Mouse (Mus musculus) MEL (cell line): Measurements from ENCODE around the gene Entr1. TPM values are rescaled to one million over a fixed set of nuclear protein-coding genes. Genes with fewer than 3 reads are reported as not detected.

Experiments used
- DNase-seq: peaks from one replicate; pipeline ENCODE4 v3.0.0; 2011; ENCODE audit warnings: low read depth, low spot score
- H3K27ac ChIP-seq: 2 replicates; pipeline ENCODE4 v1.5.1; 2012; ENCODE audit warnings: low read depth, mild to moderate bottlenecking, control low read depth, low read length, moderate library complexity; ENCODE audit not compliant: control insufficient read depth
- H3K27me3 ChIP-seq, 2 experiments: fragments of 150-350 bp in 1 of 2; sonication (generic) in 1 of 2; 2 replicates each; pipeline ENCODE4 v1.6.1; 2012; ENCODE audit warnings: low read length in 2 of 2, mild to moderate bottlenecking in 2 of 2, improper control_type of control experiment in 1 of 2, moderate library complexity in 1 of 2; ENCODE audit not compliant: insufficient read depth in 2 of 2, control insufficient read depth in 1 of 2
- H3K36me3 ChIP-seq, 2 experiments: 2 replicates each; pipeline ENCODE4 v1.6.1; 2012 to 2014; ENCODE audit warnings: low read length in 2 of 2, improper control_type of control experiment in 1 of 2, inconsistent platforms in 1 of 2, mild to moderate bottlenecking in 1 of 2; ENCODE audit not compliant: insufficient read depth in 2 of 2, control insufficient read depth in 1 of 2
- H3K4me1 ChIP-seq, 2 experiments: fragments of 150-350 bp in 1 of 2; sonication (generic) in 1 of 2; 2 replicates each; pipeline ENCODE4 v1.6.1; 2012; ENCODE audit warnings: low read length in 2 of 2, improper control_type of control experiment in 1 of 2, mild to moderate bottlenecking in 1 of 2; ENCODE audit not compliant: insufficient read depth in 2 of 2, control insufficient read depth in 1 of 2
- H3K4me3 ChIP-seq, 2 experiments: fragments of 150-350 bp in 1 of 2; sonication (generic) in 1 of 2; 2 replicates each; pipeline ENCODE4 v1.5.1; 2012; ENCODE audit warnings: low read depth in 2 of 2, low read length in 2 of 2, mild to moderate bottlenecking in 2 of 2, moderate library complexity in 2 of 2, control low read depth in 1 of 2, improper control_type of control experiment in 1 of 2; ENCODE audit not compliant: control insufficient read depth in 1 of 2, insufficient read depth in 1 of 2
- H3K79me2 ChIP-seq: 2 replicates; pipeline ENCODE4 v1.6.1; 2012; ENCODE audit warnings: mild to moderate bottlenecking, low read length, moderate library complexity; ENCODE audit not compliant: control insufficient read depth, poor library complexity, insufficient read depth
- H3K9ac ChIP-seq: 2 replicates; pipeline ENCODE4 v1.6.1; 2012; ENCODE audit warnings: low read depth, mild to moderate bottlenecking, control low read depth, low read length, moderate library complexity; ENCODE audit not compliant: control insufficient read depth, poor library complexity, severe bottlenecking
- H3K9me3 ChIP-seq: fragments of 150-350 bp; sonication (generic); replicated peaks from 2 replicates; pipeline ENCODE4 v1.6.1; 2012; ENCODE audit warnings: mild to moderate bottlenecking, low read length, improper control_type of control experiment, moderate library complexity; ENCODE audit not compliant: insufficient read depth
- BHLHE40 ChIP-seq: IDR thresholded peaks from 2 replicates; pipeline ENCODE4 v1.6.1; 2012; ENCODE audit warnings: low read depth, mild to moderate bottlenecking, inconsistent platforms, low read length, improper control_type of control experiment, borderline replicate concordance
- CHD2 ChIP-seq: IDR thresholded peaks from 2 replicates; pipeline ENCODE4 v1.6.1; 2011; ENCODE audit warnings: low read length, improper control_type of control experiment
- CTCF ChIP-seq, 3 experiments: IDR thresholded peaks in 2 of 3; conservative IDR thresholded peaks in 1 of 3; 2 replicates each; pipeline ENCODE4 v1.5.1; 2011 to 2012; ENCODE audit warnings: low read length in 3 of 3, low read depth in 2 of 3, mild to moderate bottlenecking in 2 of 3, improper control_type of control experiment in 1 of 3, inconsistent platforms in 1 of 3, mixed read lengths in 1 of 3, moderate library complexity in 1 of 3; ENCODE audit not compliant: control insufficient read depth in 1 of 3, insufficient read depth in 1 of 3, poor library complexity in 1 of 3, severe bottlenecking in 1 of 3
- E2F4 ChIP-seq: IDR thresholded peaks from 2 replicates; pipeline ENCODE4 v1.6.1; 2011; ENCODE audit warnings: low read depth, low read length, improper control_type of control experiment, borderline replicate concordance
- ELF1 ChIP-seq: IDR thresholded peaks from 2 replicates; pipeline ENCODE4 v1.6.1; 2014; ENCODE audit warnings: low read depth, mild to moderate bottlenecking, inconsistent platforms, low read length, improper control_type of control experiment, moderate library complexity
- EP300 ChIP-seq, 2 experiments: IDR thresholded peaks; 2 replicates each; pipeline ENCODE4 v1.6.1; 2011; ENCODE audit warnings: improper control_type of control experiment in 2 of 2, low read length in 2 of 2, low read depth in 1 of 2, mild to moderate bottlenecking in 1 of 2
- GATA1 ChIP-seq: IDR thresholded peaks from 2 replicates; pipeline ENCODE4 v1.6.1; 2011; ENCODE audit warnings: low read depth, low read length, improper control_type of control experiment
- HCFC1 ChIP-seq: IDR thresholded peaks from 2 replicates; pipeline ENCODE4 v1.6.1; 2012; ENCODE audit warnings: low read depth, mild to moderate bottlenecking, inconsistent platforms, low read length, improper control_type of control experiment, moderate library complexity
- MAX ChIP-seq: IDR thresholded peaks from 2 replicates; pipeline ENCODE4 v1.6.1; 2011; ENCODE audit warnings: low read length, improper control_type of control experiment
- MAZ ChIP-seq: IDR thresholded peaks from 2 replicates; pipeline ENCODE4 v1.6.1; 2012; ENCODE audit warnings: low read depth, mild to moderate bottlenecking, inconsistent platforms, low read length, improper control_type of control experiment
- MYB ChIP-seq: IDR thresholded peaks from 2 replicates; pipeline ENCODE4 v1.6.1; 2011; ENCODE audit warnings: mild to moderate bottlenecking, low read depth, low read length, improper control_type of control experiment
- NELFE ChIP-seq: IDR thresholded peaks from 2 replicates; pipeline ENCODE4 v1.6.1; 2011; ENCODE audit warnings: low read depth, low read length, improper control_type of control experiment
- POLR2A ChIP-seq, 2 experiments: IDR thresholded peaks; 2 replicates each; pipeline ENCODE4 v1.6.1; 2011 to 2012; ENCODE audit warnings: low read length in 2 of 2, mild to moderate bottlenecking in 2 of 2, control low read depth in 1 of 2, improper control_type of control experiment in 1 of 2, low read depth in 1 of 2, moderate library complexity in 1 of 2; ENCODE audit not compliant: control insufficient read depth in 1 of 2, insufficient read depth in 1 of 2, poor library complexity in 1 of 2
- POLR2AphosphoS2 ChIP-seq: IDR thresholded peaks from 2 replicates; pipeline ENCODE4 v1.6.1; 2011; ENCODE audit warnings: low read length, improper control_type of control experiment
- RAD21 ChIP-seq: IDR thresholded peaks from 2 replicates; pipeline ENCODE4 v1.6.1; 2011; ENCODE audit warnings: mild to moderate bottlenecking, low read depth, low read length, improper control_type of control experiment
- TAL1 ChIP-seq: IDR thresholded peaks from 2 replicates; pipeline ENCODE4 v1.6.1; 2012; ENCODE audit warnings: mild to moderate bottlenecking, inconsistent platforms, low read length, moderate library complexity, mixed read lengths
- TCF12 ChIP-seq: IDR thresholded peaks from 2 replicates; pipeline ENCODE4 v1.6.1; 2014; ENCODE audit warnings: low read depth, mild to moderate bottlenecking, inconsistent platforms, low read length, improper control_type of control experiment, moderate library complexity
- UBTF ChIP-seq: IDR thresholded peaks from 2 replicates; pipeline ENCODE4 v1.6.1; 2012; ENCODE audit warnings: low read depth, mild to moderate bottlenecking, inconsistent platforms, low read length, improper control_type of control experiment, moderate library complexity, borderline replicate concordance; ENCODE audit not compliant: insufficient read depth
- ZC3H11A ChIP-seq: IDR thresholded peaks from 2 replicates; pipeline ENCODE4 v1.6.1; 2012; ENCODE audit warnings: low read depth, mild to moderate bottlenecking, inconsistent platforms, low read length, improper control_type of control experiment
- ZKSCAN1 ChIP-seq: IDR thresholded peaks from 2 replicates; pipeline ENCODE4 v1.6.1; 2012; ENCODE audit warnings: low read depth, mild to moderate bottlenecking, inconsistent platforms, low read length, improper control_type of control experiment, moderate library complexity
- ZMIZ1 ChIP-seq: IDR thresholded peaks from 2 replicates; pipeline ENCODE4 v1.6.1; 2012; ENCODE audit warnings: low read depth, mild to moderate bottlenecking, inconsistent platforms, low read length, improper control_type of control experiment, moderate library complexity
- polyA plus RNA-seq, 2 experiments: library from polyadenylated mRNA; stranded (reverse) in 1 of 2; unstranded in 1 of 2; fragments of >175 nt in 1 of 2; fragments of >200 nt in 1 of 2; gene quantifications; 2 replicates each; pipeline versions ENCODE4 v1.2.1 to v1.2.4; 2012; ENCODE audit warnings: low replicate concordance in 2 of 2, low read depth in 1 of 2; ENCODE audit not compliant: insufficient read length in 2 of 2, insufficient read depth in 1 of 2, missing spikeins in 1 of 2
- total RNA-seq: library from RNA; depleted of rRNA; stranded (reverse); fragments of 300-350 nt; gene quantifications from 2 replicates; pipeline ENCODE4 v1.2.3, GENCODE M21; 2012

The Entr1 gene
- total and polyA plus RNA-seq, 3 experiments = 63.6 to 71.1 TPM; not detected in 1

GRCm38 (mm10) chr2:26391617-26392016 lies 2.5 kb upstream of the Entr1 start:
- Histone ChIP-seq H3K4me1 (peaks cover 0 to 11% of the 10 kb centered on the region in 2 experiments; a peak in 3 of 4 replicates), H3K4me3 (no peak overlapping the region), H3K36me3 (peaks cover 7 to 22% of the 10 kb centered on the region in 2 experiments), H3K9me3 (no peaks in the 10 kb centered on the region)
- TF ChIP-seq HCFC1 = no peak
- 0 out of 4 replicates have a peak, but pooled peaks of 1 of the 2 experiments have one; percentile 18 for TF ChIP-seq POLR2A (IDR thresholded peaks at IDR 0.05; ENCODE audit: control insufficient read depth in 1 of 2, insufficient read depth in 1 of 2, low read depth in 1 of 2, low read length in 2 of 2, poor library complexity in 1 of 2)
- no peak for TF ChIP-seq ZKSCAN1
- TF ChIP-seq MAX = no peak
- TF ChIP-seq CTCF (IDR thresholded peaks at IDR 0.05 in 2 of 3, conservative IDR thresholded peaks at IDR 0.05 in 1 of 3; ENCODE audit: control insufficient read depth in 1 of 3, insufficient read depth in 1 of 3, low read depth in 2 of 3, low read length in 3 of 3, poor library complexity in 1 of 3, severe bottlenecking in 1 of 3) = no peak
- TF ChIP-seq, all 39 proteins: peak for 1
- no peak for DNase-seq
- Histone ChIP-seq H3K27me3 (no peaks in the 10 kb centered on the region), H3K9ac (no peak overlapping the region), H3K27ac (no peak overlapping the region), H3K79me2 (peaks cover 31% of the 10 kb centered on the region)

GRCm38 (mm10) chr2:26390954-26391353 lies 1.8 kb upstream of the Entr1 start:
- Histone ChIP-seq H3K9me3 (no peaks in the 10 kb centered on the region), H3K27me3 (no peaks in the 10 kb centered on the region), H3K4me3 (no peak overlapping the region), H3K4me1 (peaks cover 0 to 11% of the 10 kb centered on the region in 2 experiments; a peak in 3 of 4 replicates), H3K27ac (no peak overlapping the region), H3K79me2 (peaks cover 31% of the 10 kb centered on the region), H3K9ac (no peak overlapping the region), H3K36me3 (peaks cover 7 to 18% of the 10 kb centered on the region in 2 experiments)
- TF ChIP-seq MYB (no peak), ZMIZ1 (no peak), POLR2AphosphoS2 (no peak), UBTF (no peak), CHD2 (no peak), EP300 (IDR thresholded peaks at IDR 0.05; ENCODE audit: low read depth in 1 of 2, low read length in 2 of 2) (no peak), E2F4 (no peak), TAL1 (no peak; the same call in 1 of the 2 replicates), ZKSCAN1 (no peak), POLR2A (IDR thresholded peaks at IDR 0.05; ENCODE audit: control insufficient read depth in 1 of 2, insufficient read depth in 1 of 2, low read depth in 1 of 2, low read length in 2 of 2, poor library complexity in 1 of 2) (no peak), MAZ (no peak), GATA1 (no peak), ELF1 (no peak), HCFC1 (no peak), ZC3H11A (no peak), RAD21 (no peak), BHLHE40 (no peak), NELFE (no peak), TCF12 (no peak)
- no peak for DNase-seq
